14 mouse cellular contexts compared by ENCODE assay signal in genomic region chr12:65173736-65174135, GRCm38 (mm10). TPM values are rescaled to one million over a fixed set of nuclear protein-coding genes. Genes with fewer than 3 reads are reported as not detected.
DNase-seq lines count a peak whose midpoint lies in the region; ATAC-seq and TF ChIP-seq lines count a peak whose summit lies in the region.
"Had no signal": no experiment of that assay in that cellular context is flagged by ENCODE, and none has a peak within 500 bp of the region (broad histone marks: within the 10 kb centered on the region; RNA-seq: fewer than 3 reads in every experiment).

No protein-coding gene starts in this region.

- TF ChIP-seq CTCF in stomach, postnatal 0 days (IDR thresholded peaks at IDR 0.05; ENCODE audit: low read depth), result no peak
- no peak for TF ChIP-seq CTCF in embryonic fibroblast, embryonic 13.5 days (IDR thresholded peaks at IDR 0.05; ENCODE audit: borderline replicate concordance, insufficient read depth, low read length)

- H3K27me3 ChIP-seq in hindbrain, embryonic 13.5 days, result no peaks in the 10 kb centered on the region
- no peaks in the 10 kb centered on the region for H3K27me3 ChIP-seq in hindbrain, embryonic 12.5 days
- H3K27me3 ChIP-seq in stomach, embryonic 14.5 days (ENCODE audit: control insufficient read depth, insufficient read depth, low read length), result no peaks in the 10 kb centered on the region
- H3K27me3 ChIP-seq in stomach, postnatal 0 days (ENCODE audit: control insufficient read depth, insufficient read depth, low read length), result no peaks in the 10 kb centered on the region
- no peaks in the 10 kb centered on the region for H3K27me3 ChIP-seq in myocyte (ENCODE audit: control insufficient read depth, insufficient read depth, insufficient read length)
- H3K27me3 ChIP-seq in forebrain, embryonic 15.5 days, result no peaks in the 10 kb centered on the region
- H3K27me3 ChIP-seq: lung, embryonic 15.5 days had no signal

- no peaks in the 10 kb centered on the region for H3K9me3 ChIP-seq in hindbrain, embryonic 13.5 days
- no peaks in the 10 kb centered on the region for H3K9me3 ChIP-seq in hindbrain, embryonic 12.5 days (replicated peaks)
- H3K9me3 ChIP-seq in stomach, embryonic 14.5 days (ENCODE audit: control insufficient read depth, low read depth, low read length), result no peaks in the 10 kb centered on the region
- no peaks in the 10 kb centered on the region for H3K9me3 ChIP-seq in stomach, postnatal 0 days (ENCODE audit: control insufficient read depth, low read length)
- H3K9me3 ChIP-seq in forebrain, embryonic 15.5 days, result no peaks in the 10 kb centered on the region
- H3K9me3 ChIP-seq: lung, embryonic 15.5 days had no signal

- no peak overlapping the region for H3K9ac ChIP-seq in hindbrain, embryonic 13.5 days
- H3K9ac ChIP-seq in hindbrain, embryonic 12.5 days, result no peak overlapping the region
- no peak overlapping the region for H3K9ac ChIP-seq in stomach, embryonic 14.5 days (replicated peaks; ENCODE audit: low read depth, low read length)
- H3K9ac ChIP-seq in stomach, postnatal 0 days (ENCODE audit: low read length), result no peak overlapping the region
- no peak overlapping the region for H3K9ac ChIP-seq in forebrain, embryonic 15.5 days (replicated peaks)

- H3K4me1 ChIP-seq in hindbrain, embryonic 13.5 days (replicated peaks), result peaks cover 12% of the 10 kb centered on the region
- peaks cover 7% of the 10 kb centered on the region; the same call in 1 of the 2 replicates for H3K4me1 ChIP-seq in hindbrain, embryonic 12.5 days
- H3K4me1 ChIP-seq in stomach, embryonic 14.5 days (ENCODE audit: control insufficient read depth, insufficient read depth, low read length), result peaks cover 6% of the 10 kb centered on the region; the same call in 1 of the 2 replicates
- no peaks in the 10 kb centered on the region for H3K4me1 ChIP-seq in stomach, postnatal 0 days (replicated peaks; ENCODE audit: control insufficient read depth, insufficient read depth)
- no peaks in the 10 kb centered on the region; the same call in 1 of the 2 replicates for H3K4me1 ChIP-seq in embryonic fibroblast, embryonic 13.5 days (ENCODE audit: control insufficient read depth, insufficient read depth, low read length)
- H3K4me1 ChIP-seq in forebrain, embryonic 15.5 days, result peaks cover 16% of the 10 kb centered on the region

- no peak for TF ChIP-seq POLR2A in embryonic fibroblast, embryonic 13.5 days (IDR thresholded peaks at IDR 0.05; ENCODE audit: low read depth, low read length)
- no peak for TF ChIP-seq POLR2A in myocyte (IDR thresholded peaks at IDR 0.05; ENCODE audit: insufficient read length, low read depth)

- no peak for ATAC-seq in hindbrain, embryonic 13.5 days (ENCODE audit: low FRiP score)
- no peak for ATAC-seq in hindbrain, embryonic 12.5 days (ENCODE audit: low FRiP score)
- no peak for ATAC-seq in stomach, embryonic 14.5 days (ENCODE audit: insufficient number of reproducible peaks, insufficient read depth, low FRiP score, low read depth)
- no peak for ATAC-seq in stomach, postnatal 0 days (ENCODE audit: low FRiP score, low TSS enrichment)
- ATAC-seq in forebrain, embryonic 15.5 days (replicated peaks), result no peak

- no peak for TF ChIP-seq EP300 in stomach, postnatal 0 days (optimal IDR thresholded peaks at IDR 0.05)

- DNase-seq in stomach, postnatal 0 days (ENCODE audit: low spot score), result no peak

- H3K79me2 ChIP-seq in myocyte (ENCODE audit: control insufficient read depth, insufficient read depth), result peaks cover 34% of the 10 kb centered on the region

- 91% methylated on average over 5 of the region's 5 CpGs for WGBS in hindbrain, embryonic 13.5 days
- WGBS in hindbrain, embryonic 12.5 days, result 89% methylated on average over 5 of the region's 5 CpGs
- 94% methylated on average over 5 of the region's 5 CpGs for WGBS in stomach, embryonic 14.5 days
- WGBS in stomach, postnatal 0 days, result 91% methylated on average over 5 of the region's 5 CpGs
- 90% methylated on average over 5 of the region's 5 CpGs for WGBS in forebrain, embryonic 15.5 days

- H3K36me3 ChIP-seq in hindbrain, embryonic 13.5 days, result no peaks in the 10 kb centered on the region
- no peaks in the 10 kb centered on the region for H3K36me3 ChIP-seq in hindbrain, embryonic 12.5 days
- H3K36me3 ChIP-seq in stomach, embryonic 14.5 days (ENCODE audit: control insufficient read depth, insufficient read depth, low read length), result no peaks in the 10 kb centered on the region
- no peaks in the 10 kb centered on the region for H3K36me3 ChIP-seq in stomach, postnatal 0 days (ENCODE audit: control insufficient read depth, insufficient read depth, low read length)
- H3K36me3 ChIP-seq in myocyte (ENCODE audit: control insufficient read depth, insufficient read depth), result no peaks in the 10 kb centered on the region
- H3K36me3 ChIP-seq in forebrain, embryonic 15.5 days, result no peaks in the 10 kb centered on the region
- H3K36me3 ChIP-seq: lung, embryonic 15.5 days had no signal

- H3K4me2 ChIP-seq in hindbrain, embryonic 13.5 days, result peak overlapping the region; percentile 60; the same call in 1 of the 2 replicates
- H3K4me2 ChIP-seq in hindbrain, embryonic 12.5 days (replicated peaks), result no peak overlapping the region
- H3K4me2 ChIP-seq in stomach, embryonic 14.5 days (replicated peaks; ENCODE audit: low read depth, low read length), result no peak overlapping the region
- H3K4me2 ChIP-seq in stomach, postnatal 0 days (replicated peaks; ENCODE audit: low read depth), result no peak overlapping the region
- no peak overlapping the region for H3K4me2 ChIP-seq in myocyte (ENCODE audit: low read depth)
- H3K4me2 ChIP-seq in forebrain, embryonic 15.5 days (replicated peaks), result no peak overlapping the region

- H3K4me3 ChIP-seq in hindbrain, embryonic 13.5 days, result no peak overlapping the region
- H3K4me3 ChIP-seq in hindbrain, embryonic 12.5 days, result no peak overlapping the region
- no peak overlapping the region for H3K4me3 ChIP-seq in stomach, embryonic 14.5 days (ENCODE audit: low read depth, low read length)
- H3K4me3 ChIP-seq in stomach, postnatal 0 days (ENCODE audit: low read depth, low read length), result no peak overlapping the region
- H3K4me3 ChIP-seq in embryonic fibroblast, embryonic 13.5 days (ENCODE audit: insufficient read depth, low read length), result peak overlapping the region; percentile 32; the same call in 1 of the 2 replicates
- peak overlapping the region; percentile 56 for H3K4me3 ChIP-seq in myocyte
- H3K4me3 ChIP-seq in forebrain, embryonic 15.5 days, result no peak overlapping the region

- no peak overlapping the region for H3ac ChIP-seq in myocyte (ENCODE audit: control insufficient read depth, insufficient read length)

- no peak overlapping the region for H3K27ac ChIP-seq in hindbrain, embryonic 13.5 days
- H3K27ac ChIP-seq in hindbrain, embryonic 12.5 days, result no peak overlapping the region
- 0 out of 2 replicates have a peak overlapping the region, but pooled peaks have one; percentile 39 for H3K27ac ChIP-seq in stomach, embryonic 14.5 days (ENCODE audit: low read length)
- H3K27ac ChIP-seq in stomach, postnatal 0 days (replicated peaks), result no peak overlapping the region
- H3K27ac ChIP-seq in embryonic fibroblast, embryonic 13.5 days (ENCODE audit: insufficient read depth, low read length), result no peak overlapping the region
- no peak overlapping the region for H3K27ac ChIP-seq in forebrain, embryonic 15.5 days (replicated peaks)

TF ChIP-seq in myocyte, 11 proteins besides CTCF, POLR2A, EP300 and RAD21:
- no peak for TF ChIP-seq CEBPB (IDR thresholded peaks at IDR 0.05; ENCODE audit: insufficient read depth, poor library complexity, severe bottlenecking)
- no peak for TF ChIP-seq REST (IDR thresholded peaks at IDR 0.05; ENCODE audit: insufficient read depth, insufficient read length)
- no peak for TF ChIP-seq SRF (IDR thresholded peaks at IDR 0.05; ENCODE audit: control insufficient read depth, insufficient read length, low read depth)
- TF ChIP-seq TCF3 (IDR thresholded peaks at IDR 0.05; ENCODE audit: insufficient read length, low read depth), result no peak
- no peak for TF ChIP-seq USF1 (IDR thresholded peaks at IDR 0.05; ENCODE audit: low read depth)
- no peak for TF ChIP-seq E2F4 (IDR thresholded peaks at IDR 0.05; ENCODE audit: insufficient read depth)
- no peak for TF ChIP-seq POLR2AphosphoS2 (IDR thresholded peaks at IDR 0.05; ENCODE audit: insufficient read length, low read depth)
- no peak for TF ChIP-seq MYOD1 (IDR thresholded peaks at IDR 0.05; ENCODE audit: control insufficient read depth in 1 of 3, insufficient read length in 2 of 3, low read depth in 2 of 3)
- TF ChIP-seq TCF12 (IDR thresholded peaks at IDR 0.05; ENCODE audit: insufficient read depth, poor library complexity, severe bottlenecking), result no peak
- TF ChIP-seq MAX (IDR thresholded peaks at IDR 0.05; ENCODE audit: low read depth), result no peak

RNA-seq across cellular contexts. Expression of gene Mis18bp1, which starts 1.3 kb away (rescaled TPM):
- polyA plus RNA-seq in hindbrain, embryonic 13.5 days (2015; fragmentation: Nextera tagmentation; extraction: Ambion mirVana), result 16.1 and 16.6 TPM in 2 replicates
- polyA plus RNA-seq in hindbrain, embryonic 12.5 days (2016; fragmentation: Nextera tagmentation; extraction: Ambion mirVana), result 42.0 and 42.1 TPM in 2 replicates
- polyA plus RNA-seq in stomach, embryonic 14.5 days (2014; fragmentation: Nextera tagmentation; extraction: Ambion mirVana), result 61.7 and 63.8 TPM in 2 replicates
- polyA plus RNA-seq in stomach, postnatal 0 days (2015; fragmentation: Nextera tagmentation; extraction: Ambion mirVana), result 10.0 and 12.6 TPM in 2 replicates
- 14.1 and 18.1 TPM in 2 replicates for polyA plus RNA-seq in embryonic fibroblast, embryonic 13.5 days (2011; ENCODE audit: insufficient read length, low read depth, missing spikeins)
- 1.9 TPM for polyA plus RNA-seq in myocyte (2012; fragmentation: generic; extraction: Trizol)
- 33.3 and 34.4 TPM in 2 replicates for polyA plus RNA-seq in forebrain, embryonic 15.5 days (2015; fragmentation: Nextera tagmentation; extraction: Ambion mirVana)

RNA-seq across cellular contexts. Expression of gene Wdr20rt, which starts 51.6 kb away (rescaled TPM):
- not detected in 2 replicates for polyA plus RNA-seq in hindbrain, embryonic 13.5 days (2015; fragmentation: Nextera tagmentation; extraction: Ambion mirVana)
- polyA plus RNA-seq in hindbrain, embryonic 12.5 days (2016; fragmentation: Nextera tagmentation; extraction: Ambion mirVana), result not detected in 2 replicates
- not detected in 2 replicates for polyA plus RNA-seq in stomach, embryonic 14.5 days (2014; fragmentation: Nextera tagmentation; extraction: Ambion mirVana)
- polyA plus RNA-seq in stomach, postnatal 0 days (2015; fragmentation: Nextera tagmentation; extraction: Ambion mirVana), result not detected in 2 replicates
- 0.32 TPM in 1 of 2 replicates, not detected in the other for polyA plus RNA-seq in embryonic fibroblast, embryonic 13.5 days (2011; ENCODE audit: insufficient read length, low read depth, missing spikeins)
- polyA plus RNA-seq in myocyte (2012; fragmentation: generic; extraction: Trizol), result not detected
- not detected in 2 replicates for polyA plus RNA-seq in forebrain, embryonic 15.5 days (2015; fragmentation: Nextera tagmentation; extraction: Ambion mirVana)
- polyA plus RNA-seq: activated CD4-positive, CD25-positive, alpha-beta regulatory T cell, adult 4 months; brain, embryonic 14.5 days; embryonic facial prominence, embryonic 11.5 days; hindbrain, embryonic 11.5 days; kidney, embryonic 16.5 days; lung, embryonic 15.5 days; midbrain, embryonic 16.5 days had no signal

Comparison
In these comparisons a context has a peak if more than half of its experiments do, and no peak if none do; other contexts are left out.
1. H3K4me3 ChIP-seq: peak in embryonic fibroblast, embryonic 13.5 days (single experiment) and myocyte (single experiment); none in hindbrain, embryonic 13.5 days (single experiment), hindbrain, embryonic 12.5 days (single experiment), stomach, embryonic 14.5 days (single experiment), stomach, postnatal 0 days (single experiment) and forebrain, embryonic 15.5 days (single experiment).